Mouse (Mus musculus): Measurements from ENCODE around the gene Olfr749. TPM values are rescaled to one million over a fixed set of nuclear protein-coding genes. Genes with fewer than 3 reads are reported as not detected.

Gene Olfr749
- total RNA-seq (2023): not detected

GRCm38 (mm10) chr14:50744994-50745393 is at the start of gene Olfr749:
TSS of gene Olfr749 (minus strand) at chr14:50745094.

GRCm38 (mm10) chr14:50785251-50785637 is 40.4 kb upstream of the Olfr749 start, which contains the start of gene Ttc5:
TSS of gene Ttc5 (minus strand) at chr14:50785519.

GRCm38 (mm10) chr14:50707073-50707472 is 37.8 kb downstream of the Olfr749 start, which contains the start of gene Olfr748:
TSS of gene Olfr748 (plus strand) at chr14:50707373.

GRCm38 (mm10) chr14:50693106-50693505 is 51.8 kb downstream of the Olfr749 start, which contains the start of gene Olfr747:
TSS of gene Olfr747 (minus strand) at chr14:50693206.

Other genes with a start within 250 kb of the Olfr749 start
- gene Olfr742, start 241.5 kb downstream of the Olfr749 start, total RNA-seq (2023): not detected
- not detected for gene Olfr743, start 223.3 kb downstream of the Olfr749 start, total RNA-seq (2023)
- gene Olfr744, start 130.2 kb downstream of the Olfr749 start, total RNA-seq (2023): not detected
- gene Olfr745, start 105.7 kb downstream of the Olfr749 start, total RNA-seq (2023): not detected
- not detected for gene Olfr746, start 98.0 kb downstream of the Olfr749 start, total RNA-seq (2023)
- gene Olfr747, start 51.9 kb downstream of the Olfr749 start, total RNA-seq (2023): not detected
- not detected for gene Olfr748, start 37.7 kb downstream of the Olfr749 start, total RNA-seq (2023)
- 70.2 TPM for gene Ttc5, start 40.4 kb upstream of the Olfr749 start, total RNA-seq (2023)
- gene Ccnb1ip1, start 62.6 kb upstream of the Olfr749 start, total RNA-seq (2023): 2.4 TPM
- 59.4 TPM for gene Parp2, start 62.7 kb upstream of the Olfr749 start, total RNA-seq (2023)
- gene Tep1, start 125.5 kb upstream of the Olfr749 start, total RNA-seq (2023): 29.3 TPM
- gene Klhl33, start 152.4 kb upstream of the Olfr749 start, total RNA-seq (2023): not detected
- gene Osgep, start 179.8 kb upstream of the Olfr749 start, total RNA-seq (2023): 35.4 TPM
- 43.6 TPM for gene Apex1, start 179.9 kb upstream of the Olfr749 start, total RNA-seq (2023)
- 86.2 TPM for gene Pip4p1, start 185.8 kb upstream of the Olfr749 start, total RNA-seq (2023)
- 32.1 TPM for gene Pnp, start 186.0 kb upstream of the Olfr749 start, total RNA-seq (2023)
- 23.6 TPM for gene Gm49342, start 199.4 kb upstream of the Olfr749 start, total RNA-seq (2023)
- gene Pnp2, start 210.9 kb upstream of the Olfr749 start, total RNA-seq (2023): 0.58 TPM